Mouse (Mus musculus) neural tube, embryonic 14.5 days (tissue): ENCODE measurements around the gene Add3. TPM values are rescaled to one million over a fixed set of nuclear protein-coding genes. Genes with fewer than 3 reads are reported as not detected.

Experiments used
- ATAC-seq: fragments of 200-750 bp; cut with Nextera tagmentation; 2 replicates; pipeline ENCODE4 v1.8.0; 2017; ENCODE audit warnings: low read depth, mild to moderate bottlenecking, moderate TSS enrichment, moderate library complexity
- H3K27ac ChIP-seq: fragments of 300-500 bp; sonication (generic); 2 replicates; pipeline ENCODE4 v1.5.1; 2014; ENCODE audit warnings: low read depth, mild to moderate bottlenecking, control low read depth, low read length, moderate library complexity, mixed read lengths
- H3K27me3 ChIP-seq: fragments of 300-500 bp; sonication (generic); 2 replicates; pipeline ENCODE4 v1.6.1; 2014; ENCODE audit warnings: low read length; ENCODE audit not compliant: control insufficient read depth, insufficient read depth
- H3K36me3 ChIP-seq: fragments of 300-500 bp; sonication (generic); 2 replicates; pipeline ENCODE4 v1.6.1; 2014; ENCODE audit warnings: low read length, mixed read lengths; ENCODE audit not compliant: control insufficient read depth, insufficient read depth
- H3K4me1 ChIP-seq: fragments of 300-500 bp; sonication (generic); 2 replicates; pipeline ENCODE4 v1.6.1; 2014; ENCODE audit warnings: low read length; ENCODE audit not compliant: control insufficient read depth, insufficient read depth
- H3K4me2 ChIP-seq: fragments of 300-500 bp; sonication (generic); 2 replicates; pipeline ENCODE4 v1.6.1; 2014; ENCODE audit warnings: mild to moderate bottlenecking, low read depth, low read length, control low read depth
- H3K4me3 ChIP-seq: fragments of 300-500 bp; sonication (generic); 2 replicates; pipeline ENCODE4 v1.5.1; 2014; ENCODE audit warnings: low read depth, low read length, control low read depth, mixed read lengths
- H3K9ac ChIP-seq: fragments of 300-500 bp; sonication (generic); replicated peaks from 2 replicates; pipeline ENCODE4 v1.6.1; 2014; ENCODE audit warnings: low read depth, mild to moderate bottlenecking, control low read depth, low read length, mixed read lengths
- H3K9me3 ChIP-seq: fragments of 300-500 bp; sonication (generic); 2 replicates; pipeline ENCODE4 v1.6.1; 2016; ENCODE audit warnings: low read length; ENCODE audit not compliant: control insufficient read depth
- WGBS: fragments of 180-500 bp; shearing (Covaris S2); extraction: QIAGEN DNeasy Blood & Tissue Kit; methylation state at CpG from one replicate; pipeline ENCODE4 v1.1.7; 2014; 5-methylcytosine and 5-hydroxymethylcytosine counted together
- polyA plus RNA-seq: library from polyadenylated mRNA; unstranded; fragments of >200 nt; fragmentation: Nextera tagmentation; extraction: Ambion mirVana; gene quantifications from 2 replicates; pipeline ENCODE4 v1.2.1, GENCODE M21; 2014

Gene Add3
- polyA plus RNA-seq, 1 experiment from 2014 or later, result 26.3 TPM

DNA sequence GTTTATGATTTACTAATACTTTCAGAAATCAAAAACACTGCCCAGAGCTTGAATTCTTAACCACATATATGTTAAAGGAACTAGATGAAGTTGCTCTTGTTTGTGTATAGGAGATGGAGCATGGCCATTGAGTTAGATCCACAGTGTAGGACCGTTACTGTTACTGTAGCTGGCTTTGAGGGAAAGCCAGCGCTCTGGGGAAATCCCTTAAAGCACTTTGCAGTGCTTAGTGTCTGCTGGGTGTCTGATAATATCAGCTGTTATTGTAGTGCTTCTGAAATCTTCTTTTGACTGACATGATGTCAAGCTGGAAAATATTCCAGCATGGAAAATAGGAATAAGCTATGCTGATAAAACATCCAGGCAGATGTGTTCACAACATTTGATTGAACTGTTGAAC, 33.8 kb downstream of the Add3 start:
- no peaks in the 10 kb centered on the region for H3K9me3 ChIP-seq
- no peak overlapping the region for H3K4me2 ChIP-seq
- H3K4me3 ChIP-seq, result no peak overlapping the region
- no peaks in the 10 kb centered on the region for H3K27me3 ChIP-seq
- H3K9ac ChIP-seq, result no peak overlapping the region
- no peaks in the 10 kb centered on the region for H3K4me1 ChIP-seq
- no peaks in the 10 kb centered on the region for H3K36me3 ChIP-seq
- ATAC-seq, result no peak
- no peak overlapping the region for H3K27ac ChIP-seq
- 94% methylated on average over 2 of the region's 2 CpGs for WGBS

DNA sequence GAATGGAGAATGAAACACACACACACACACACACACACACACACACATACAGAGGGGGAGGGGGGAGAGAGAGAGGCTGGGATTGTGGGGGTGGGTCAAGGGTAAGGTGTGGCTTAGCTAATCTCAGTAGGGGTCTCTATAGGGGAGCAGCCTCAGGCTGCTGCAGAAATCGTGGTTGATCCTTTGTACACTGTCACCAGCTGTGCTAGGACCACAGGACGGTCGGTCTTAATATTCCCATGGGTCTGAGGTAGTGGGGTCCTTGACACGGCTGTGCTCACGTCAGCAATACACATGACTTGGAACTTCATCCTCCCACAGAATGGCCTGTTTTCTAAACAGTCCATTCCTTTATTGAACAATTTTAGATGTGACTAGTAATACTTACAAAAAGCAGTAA, 35.3 kb downstream of the Add3 start:
- H3K4me1 ChIP-seq, result no peaks in the 10 kb centered on the region
- no peaks in the 10 kb centered on the region for H3K9me3 ChIP-seq
- H3K9ac ChIP-seq, result no peak overlapping the region
- H3K4me3 ChIP-seq, result no peak overlapping the region
- H3K4me2 ChIP-seq, result no peak overlapping the region
- no peak for ATAC-seq
- no peak overlapping the region for H3K27ac ChIP-seq
- no peaks in the 10 kb centered on the region for H3K27me3 ChIP-seq
- no peaks in the 10 kb centered on the region for H3K36me3 ChIP-seq
- WGBS, result 61% methylated on average over 5 of the region's 5 CpGs

DNA sequence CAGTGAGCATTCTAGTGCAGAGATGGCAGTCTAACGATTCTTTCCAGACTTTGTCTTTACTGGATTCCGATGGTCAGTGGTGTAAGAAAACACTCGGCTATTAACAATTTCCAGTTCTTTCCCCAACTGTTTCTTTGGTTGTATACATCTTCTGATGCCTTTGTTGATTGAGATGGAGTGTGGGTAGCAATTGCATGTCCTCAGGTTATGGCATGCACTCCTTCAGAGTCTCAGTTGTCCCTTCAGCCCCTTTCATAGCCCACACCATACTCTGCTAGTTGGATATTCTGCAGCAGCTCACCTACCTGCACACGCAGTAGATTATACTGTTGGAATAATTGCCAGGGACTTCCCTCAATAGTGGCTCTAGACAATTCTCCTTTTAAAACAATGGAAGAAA, 36.3 kb downstream of the Add3 start:
- WGBS, result 96% methylated on average over 4 of the region's 4 CpGs
- H3K4me3 ChIP-seq, result no peak overlapping the region
- no peak overlapping the region for H3K9ac ChIP-seq
- H3K9me3 ChIP-seq, result no peaks in the 10 kb centered on the region
- no peaks in the 10 kb centered on the region for H3K36me3 ChIP-seq
- H3K4me2 ChIP-seq, result no peak overlapping the region
- no peak for ATAC-seq
- H3K4me1 ChIP-seq, result no peaks in the 10 kb centered on the region
- H3K27me3 ChIP-seq, result no peaks in the 10 kb centered on the region
- no peak overlapping the region for H3K27ac ChIP-seq

DNA sequence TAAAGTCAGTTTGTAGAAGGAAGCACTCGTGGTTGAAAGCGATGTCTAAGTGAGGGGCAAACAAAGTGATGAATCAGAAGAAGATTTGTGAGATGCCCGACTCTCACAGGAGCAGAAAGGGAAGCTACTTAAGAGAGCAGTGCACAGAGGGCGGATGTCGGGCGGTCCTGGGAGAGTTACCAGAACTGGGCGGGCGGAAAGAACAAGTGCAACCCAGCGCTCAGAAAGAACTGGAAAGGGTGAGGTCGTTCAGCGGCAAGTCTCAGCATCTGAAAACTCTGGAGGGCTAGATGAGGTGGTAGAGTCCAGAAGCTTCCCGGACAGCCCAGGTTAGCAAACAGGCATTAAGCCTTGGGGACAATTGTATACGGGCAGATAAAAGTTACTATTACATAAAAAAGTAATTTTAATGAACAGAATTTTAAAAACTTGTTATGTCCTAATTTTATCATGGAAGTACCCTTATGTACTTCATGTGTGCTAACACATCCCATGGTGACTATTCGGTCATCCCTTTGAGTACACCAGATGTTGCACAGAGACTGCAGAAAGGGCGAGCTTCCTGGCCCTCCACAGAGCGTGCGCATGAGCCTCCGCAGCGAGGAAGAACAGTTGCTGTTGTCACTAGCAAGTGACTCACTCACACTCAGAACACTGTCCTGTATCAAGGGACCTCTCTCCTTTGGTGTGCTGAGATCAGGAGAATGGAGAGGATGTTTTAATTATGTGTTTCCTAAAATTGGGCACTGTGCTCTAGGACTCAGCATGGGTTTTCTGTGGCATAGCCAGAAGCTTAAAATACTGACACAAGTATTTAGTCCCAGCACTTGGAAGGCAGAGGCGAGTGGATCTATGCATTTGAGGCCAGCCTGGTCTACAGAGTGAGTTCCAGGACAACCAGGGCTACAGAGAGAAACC, 38.6 kb downstream of the Add3 start:
- Histone ChIP-seq H3K27ac (no peak overlapping the region), H3K9me3 (no peaks in the 10 kb centered on the region), H3K9ac (no peak overlapping the region), H3K4me2 (no peak overlapping the region), H3K36me3 (no peaks in the 10 kb centered on the region), H3K4me1 (no peaks in the 10 kb centered on the region), H3K4me3 (no peak overlapping the region), H3K27me3 (no peaks in the 10 kb centered on the region)
- no peak for ATAC-seq
- 95% methylated on average over 20 of the region's 20 CpGs for WGBS

DNA sequence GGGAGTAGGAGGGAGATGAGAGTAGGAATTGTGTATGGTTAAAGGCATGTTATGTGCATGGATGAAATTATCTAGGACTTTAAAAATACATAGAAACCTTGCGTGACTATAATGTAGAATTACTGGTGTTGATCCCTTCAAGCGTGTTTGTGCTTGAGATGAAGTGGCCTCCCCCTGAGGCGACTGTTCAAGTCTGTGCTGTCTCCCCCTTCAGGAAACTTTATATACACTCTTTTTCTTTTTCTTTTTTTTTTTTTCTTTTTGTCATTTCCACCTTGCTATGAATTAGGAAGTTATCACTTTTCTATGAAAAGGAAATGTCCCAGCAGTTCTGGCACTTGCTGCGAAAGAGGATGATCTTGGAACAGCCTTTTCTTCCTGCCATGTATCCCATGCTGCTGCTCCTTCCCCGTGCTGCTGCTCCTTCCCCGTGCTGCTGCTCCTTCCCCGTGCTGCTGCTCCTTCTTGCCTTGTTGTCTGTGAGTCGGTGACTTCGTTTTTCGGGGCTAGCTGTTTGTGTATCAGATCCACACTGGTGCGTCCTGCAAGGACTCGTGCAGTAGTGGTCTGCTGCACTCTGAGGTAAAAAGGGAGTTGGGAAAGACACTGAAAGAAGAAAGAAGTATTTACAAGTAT, 40.0 kb downstream of the Add3 start:
- Histone ChIP-seq H3K36me3 (no peaks in the 10 kb centered on the region), H3K4me3 (no peak overlapping the region), H3K4me2 (no peak overlapping the region), H3K27ac (no peak overlapping the region), H3K9ac (no peak overlapping the region), H3K4me1 (0 out of 2 replicates have a peak, but pooled peaks cover 3% of the 10 kb centered on the region), H3K9me3 (no peaks in the 10 kb centered on the region), H3K27me3 (no peaks in the 10 kb centered on the region)
- WGBS, result 83% methylated on average over 12 of the region's 12 CpGs
- no peak for ATAC-seq

DNA sequence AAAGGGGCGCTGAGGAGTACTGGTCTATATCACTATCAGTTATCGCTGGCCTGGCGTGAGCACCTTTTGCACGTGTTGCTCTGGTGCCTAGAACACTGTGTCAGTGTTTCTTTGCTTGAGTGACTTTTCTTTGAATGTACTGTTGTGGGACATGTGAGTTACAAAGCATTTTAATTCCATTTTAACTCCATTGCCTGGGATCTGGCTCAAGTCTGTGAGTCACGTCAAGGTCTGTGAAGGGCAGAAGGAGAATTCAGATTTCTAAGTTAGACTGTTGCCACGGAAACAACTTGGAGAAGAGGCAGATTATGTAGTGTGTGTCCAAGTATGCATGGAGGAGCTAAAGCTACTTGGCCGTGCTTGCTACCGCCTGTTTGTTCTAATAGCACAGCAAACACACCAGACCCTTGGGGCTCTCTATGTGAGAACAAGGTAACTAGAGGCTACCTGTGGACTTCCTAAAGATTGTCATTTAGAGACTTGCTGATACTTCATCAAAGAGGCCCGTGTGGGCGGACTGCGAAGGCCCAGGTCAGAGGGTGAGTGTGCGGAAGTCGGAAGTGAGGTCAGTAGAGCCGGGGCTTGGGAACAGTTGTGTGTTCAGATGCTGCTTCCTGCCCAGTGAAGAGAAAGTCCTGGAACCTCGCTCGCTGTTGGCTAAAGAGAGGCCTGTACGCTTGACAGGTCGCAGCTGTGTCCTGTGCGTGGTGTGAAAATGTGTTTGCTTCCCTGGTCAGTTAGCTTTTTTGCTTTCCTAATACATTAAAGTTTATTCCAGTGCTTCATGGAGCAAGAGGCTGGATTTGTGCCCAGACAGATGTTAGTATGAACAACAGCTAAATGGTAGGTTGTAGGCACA, 41.0 kb downstream of the Add3 start:
- Histone ChIP-seq H3K9me3 (no peaks in the 10 kb centered on the region), H3K36me3 (no peaks in the 10 kb centered on the region), H3K4me3 (no peak overlapping the region), H3K4me2 (no peak overlapping the region), H3K27ac (no peak overlapping the region), H3K4me1 (0 out of 2 replicates have a peak, but pooled peaks cover 3% of the 10 kb centered on the region), H3K27me3 (no peaks in the 10 kb centered on the region), H3K9ac (no peak overlapping the region)
- WGBS, result 76% methylated on average over 19 of the region's 19 CpGs
- no peak for ATAC-seq

DNA sequence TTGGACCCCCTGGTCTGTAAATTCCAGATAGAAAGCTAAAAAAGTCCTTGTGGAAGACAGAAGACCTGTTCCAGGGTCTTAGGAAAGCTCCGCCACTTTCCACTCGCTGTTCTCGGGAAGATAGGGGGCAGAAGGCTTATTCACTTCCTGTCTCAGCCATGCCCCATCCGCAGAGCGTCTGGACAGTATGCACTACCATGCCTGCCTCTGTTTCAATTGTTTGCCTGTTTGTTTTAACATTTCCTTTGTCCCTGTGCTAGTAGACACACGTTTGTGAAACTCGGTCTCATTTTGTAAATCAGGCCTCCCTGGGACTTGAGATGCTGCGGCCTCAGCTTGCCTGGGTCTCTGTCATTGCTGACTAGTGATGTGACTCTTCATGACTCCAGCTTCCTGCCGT, 43.4 kb downstream of the Add3 start:
- Histone ChIP-seq H3K4me1 (0 out of 2 replicates have a peak, but pooled peaks cover 3% of the 10 kb centered on the region), H3K9me3 (no peaks in the 10 kb centered on the region), H3K27ac (no peak overlapping the region), H3K36me3 (no peaks in the 10 kb centered on the region), H3K4me3 (no peak overlapping the region), H3K27me3 (no peaks in the 10 kb centered on the region), H3K4me2 (no peak overlapping the region), H3K9ac (no peak overlapping the region)
- no peak for ATAC-seq
- WGBS, result 72% methylated on average over 9 of the region's 9 CpGs

DNA sequence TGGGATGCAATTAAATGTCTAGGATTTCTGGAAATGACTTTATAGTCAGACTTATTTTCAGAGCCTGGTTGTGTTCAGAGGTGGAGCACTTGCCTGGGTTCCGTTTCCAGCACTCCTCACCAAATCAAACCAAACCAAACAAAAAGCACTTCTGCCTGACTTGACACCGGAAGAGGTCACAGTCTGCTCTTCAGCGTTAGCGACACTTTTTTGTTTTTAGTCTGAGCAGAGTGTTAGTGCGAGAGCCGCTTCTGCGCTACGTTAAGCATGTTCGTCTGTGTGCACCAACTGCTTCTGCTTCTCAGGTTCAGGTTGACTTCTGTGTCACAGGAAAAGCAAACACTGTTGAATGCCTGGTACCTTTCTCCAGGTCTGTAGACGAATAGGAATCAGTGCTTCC, 44.0 kb downstream of the Add3 start:
- Histone ChIP-seq H3K4me2 (no peak overlapping the region), H3K27me3 (no peaks in the 10 kb centered on the region), H3K27ac (no peak overlapping the region), H3K4me3 (no peak overlapping the region), H3K36me3 (no peaks in the 10 kb centered on the region), H3K9me3 (no peaks in the 10 kb centered on the region), H3K9ac (no peak overlapping the region), H3K4me1 (0 out of 2 replicates have a peak, but pooled peaks cover 3% of the 10 kb centered on the region)
- no peak for ATAC-seq
- WGBS, result 55% methylated on average over 10 of the region's 10 CpGs
